Mouse (Mus musculus) heart, postnatal 0 days (tissue): ENCODE measurements around the gene Btbd11. TPM values are rescaled to one million over a fixed set of nuclear protein-coding genes. Genes with fewer than 3 reads are reported as not detected.
"Not testable (repeated sequence)": the region's sequence is repeated elsewhere in the genome, so short reads cannot be mapped to it uniquely, and the experiment has no call there.

Experiments
- ATAC-seq: fragments of 200-750 bp; cut with Nextera tagmentation; 2 replicates; pipeline ENCODE4 v1.8.0; 2017; ENCODE audit warnings: low read depth, moderate number of reproducible peaks, moderate library complexity; ENCODE audit not compliant: insufficient read depth
- DNase-seq: peaks from one replicate; pipeline ENCODE4 v3.0.0-alpha.2; 2016; ENCODE audit warnings: low spot score
- H3K27ac ChIP-seq: fragments of 300-500 bp; sonication (generic); 2 replicates; pipeline ENCODE4 v1.5.1; 2014; ENCODE audit warnings: low read depth, mild to moderate bottlenecking
- H3K27me3 ChIP-seq: fragments of 300-500 bp; sonication (generic); 2 replicates; pipeline ENCODE4 v1.6.1; 2014; ENCODE audit warnings: low read length, mixed read lengths; ENCODE audit not compliant: control insufficient read depth, insufficient read depth
- H3K36me3 ChIP-seq: fragments of 300-500 bp; sonication (generic); replicated peaks from 2 replicates; pipeline ENCODE4 v1.6.1; 2014; ENCODE audit warnings: low read length, mixed read lengths; ENCODE audit not compliant: control insufficient read depth, insufficient read depth
- H3K4me1 ChIP-seq: fragments of 300-500 bp; sonication (generic); 2 replicates; pipeline ENCODE4 v1.6.1; 2014; ENCODE audit warnings: antibody characterized with exemption; ENCODE audit not compliant: control insufficient read depth, insufficient read depth
- H3K4me2 ChIP-seq: fragments of 300-500 bp; sonication (generic); 2 replicates; pipeline ENCODE4 v1.6.1; 2014; ENCODE audit warnings: low read depth, mild to moderate bottlenecking, low read length, moderate library complexity
- H3K4me3 ChIP-seq: fragments of 300-500 bp; sonication (generic); 2 replicates; pipeline ENCODE4 v1.5.1; 2014; ENCODE audit warnings: low read depth, low read length
- H3K9ac ChIP-seq: fragments of 300-500 bp; sonication (generic); replicated peaks from 2 replicates; pipeline ENCODE4 v1.6.1; 2014; ENCODE audit warnings: low read depth, low read length, mixed read lengths
- H3K9me3 ChIP-seq: fragments of 300-500 bp; sonication (generic); replicated peaks from 2 replicates; pipeline ENCODE4 v1.6.1; 2016; ENCODE audit warnings: low read length; ENCODE audit not compliant: control insufficient read depth
- CTCF ChIP-seq: IDR thresholded peaks from 2 replicates; pipeline ENCODE4 v1.5.1; 2016; ENCODE audit warnings: antibody characterized with exemption, control low read depth, low read depth
- EP300 ChIP-seq: IDR thresholded peaks from 2 replicates; pipeline ENCODE4 v1.6.1; 2016; ENCODE audit warnings: antibody characterized with exemption, low read depth
- WGBS: fragments of 180-500 bp; shearing (Covaris S2); extraction: QIAGEN DNeasy Blood & Tissue Kit; methylation state at CpG from one replicate; pipeline ENCODE4 v1.1.7; 2014; 5-methylcytosine and 5-hydroxymethylcytosine counted together
- polyA plus RNA-seq: library from polyadenylated mRNA; unstranded; fragments of >200 nt; fragmentation: Nextera tagmentation; extraction: Ambion mirVana; gene quantifications from 2 replicates; pipeline ENCODE4 v1.2.1, GENCODE M21; 2015
- total RNA-seq: library from RNA; depleted of rRNA; stranded (reverse); fragments of >200 nt; gene quantifications from 2 replicates; pipeline ENCODE4 v1.2.3, GENCODE M21; 2014; ENCODE audit warnings: low replicate concordance

The Btbd11 gene
- total and polyA plus RNA-seq, 2 experiments from 2014 or later: 0.20 to 0.50 TPM

GRCm38 (mm10) chr10:85655881-85656280 is 269.3 kb downstream of the Btbd11 start:
- DNase-seq: peak; percentile 63
- H3K4me1 ChIP-seq: no peaks in the 10 kb centered on the region
- 31% methylated on average over 4 of the region's 4 CpGs for WGBS
- no peak overlapping the region for H3K27ac ChIP-seq
- H3K4me2 ChIP-seq: no peak overlapping the region
- TF ChIP-seq EP300 (0 out of 2 replicates have a peak, but pooled peaks have one; percentile 38), CTCF (no peak)
- ATAC-seq: peak; percentile 82
- H3K36me3 ChIP-seq: no peaks in the 10 kb centered on the region
- H3K27me3 ChIP-seq: no peaks in the 10 kb centered on the region
- H3K9me3 ChIP-seq: no peaks in the 10 kb centered on the region
- no peak overlapping the region for H3K9ac ChIP-seq
- no peak overlapping the region for H3K4me3 ChIP-seq

- Histone ChIP-seq H3K4me3 (no peak overlapping the region), H3K9me3 (no peaks in the 10 kb centered on the region), H3K4me1 (no peaks in the 10 kb centered on the region), H3K4me2 (no peak overlapping the region), H3K27me3 (no peaks in the 10 kb centered on the region), H3K27ac (no peak overlapping the region), H3K9ac (no peak overlapping the region), H3K36me3 (no peaks in the 10 kb centered on the region)
- 78% methylated on average over 10 of the region's 10 CpGs for WGBS
- ATAC-seq (no peak), DNase-seq (no peak)
- TF ChIP-seq EP300 (no peak), CTCF (no peak)
These were observed 271.3 kb downstream of the Btbd11 start for GRCm38 (mm10) chr10:85657886-85658285.

DNA sequence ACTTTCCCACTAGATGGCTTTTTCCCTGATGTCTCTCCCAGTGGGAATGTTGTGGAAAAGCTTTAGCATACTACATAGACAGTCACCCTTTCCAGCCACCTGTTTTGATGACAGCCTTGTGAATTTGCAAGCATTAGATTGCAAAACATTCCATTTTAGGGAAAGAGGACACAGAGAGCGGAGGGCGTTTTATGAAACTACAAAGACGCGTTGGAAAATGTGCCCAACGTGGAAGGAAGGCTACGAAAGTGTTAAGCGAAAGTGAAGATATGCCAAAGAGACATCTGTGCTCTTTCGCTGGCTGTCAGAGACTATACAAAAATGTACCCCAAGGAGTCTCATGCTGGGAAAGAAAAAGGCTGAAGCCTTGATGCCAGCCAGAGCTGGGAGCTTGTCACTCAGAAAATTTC is 286.9 kb downstream of the Btbd11 start:
- ATAC-seq: no peak

GRCm38 (mm10) chr10:85678635-85679034 is 292.0 kb downstream of the Btbd11 start:
- Histone ChIP-seq H3K27ac (no peak overlapping the region), H3K36me3 (no peaks in the 10 kb centered on the region), H3K27me3 (no peaks in the 10 kb centered on the region), H3K4me2 (no peak overlapping the region), H3K4me3 (no peak overlapping the region), H3K9me3 (no peaks in the 10 kb centered on the region), H3K9ac (no peak overlapping the region), H3K4me1 (no peaks in the 10 kb centered on the region)
- DNase-seq (peak; percentile 50), ATAC-seq (no peak)
- WGBS: 23% methylated on average over 4 of the region's 4 CpGs
- TF ChIP-seq EP300 (no peak), CTCF (peak; percentile 63)

More for the DNA sequence above, 286.9 kb downstream of the Btbd11 start:
- 76% methylated on average over 8 of the region's 8 CpGs for WGBS
- H3K9me3 ChIP-seq: peaks cover 6% of the 10 kb centered on the region; the same call in 1 of the 2 replicates
- H3K36me3 ChIP-seq: no peaks in the 10 kb centered on the region
- DNase-seq: no peak
- no peak for TF ChIP-seq CTCF
- TF ChIP-seq EP300: no peak
- no peak overlapping the region for H3K4me2 ChIP-seq
- H3K27ac ChIP-seq: no peak overlapping the region
- H3K9ac ChIP-seq: no peak overlapping the region
- H3K4me3 ChIP-seq: no peak overlapping the region
- H3K27me3 ChIP-seq: no peaks in the 10 kb centered on the region
- no peaks in the 10 kb centered on the region for H3K4me1 ChIP-seq

DNA sequence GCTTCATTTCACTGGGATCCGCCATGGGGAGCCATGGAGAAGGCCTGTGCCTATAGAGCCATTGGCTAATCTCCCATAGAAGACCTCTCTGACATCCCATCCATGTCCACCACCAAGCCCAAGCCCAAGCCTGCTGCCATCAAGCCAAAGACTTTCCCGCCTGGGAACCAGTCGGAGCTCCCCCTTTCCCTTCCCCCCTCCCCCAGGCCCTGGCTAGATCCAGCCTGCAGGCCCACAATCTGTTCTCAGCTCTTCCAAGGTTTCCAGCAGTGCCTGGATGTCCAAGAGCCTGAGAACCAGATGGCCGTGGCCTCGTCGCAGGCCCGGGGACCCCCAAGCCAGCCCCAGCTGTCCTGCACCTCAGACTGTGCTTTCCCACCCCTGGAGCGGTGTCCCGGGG is 295.8 kb downstream of the Btbd11 start:
- no peak for ATAC-seq

DNA sequence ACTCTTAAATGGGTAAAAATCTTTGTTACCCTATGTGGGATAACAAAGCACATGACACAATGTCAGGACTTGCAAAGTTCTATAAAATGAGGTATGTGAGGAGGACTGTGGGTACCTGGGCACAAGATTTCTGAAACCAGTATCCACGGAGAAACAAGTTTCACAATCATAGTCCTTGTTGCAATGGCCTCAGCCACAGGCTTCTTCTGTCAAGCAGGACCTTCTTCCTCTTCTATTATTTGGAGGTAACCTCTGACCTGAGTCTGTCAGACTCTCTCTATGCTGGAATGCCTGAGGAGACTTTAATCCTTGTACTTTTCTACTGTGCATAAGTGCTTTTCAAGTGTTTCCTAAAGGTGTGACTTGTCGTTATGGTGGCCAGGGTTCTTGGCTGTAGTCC is 307.8 kb downstream of the Btbd11 start:
- not testable (repeated sequence) for H3K27me3 ChIP-seq, H3K4me3 ChIP-seq, H3K4me2 ChIP-seq, H3K9ac ChIP-seq, DNase-seq, H3K4me1 ChIP-seq, ATAC-seq, H3K36me3 ChIP-seq, H3K9me3 ChIP-seq, H3K27ac ChIP-seq
- WGBS: 47% methylated on average over 2 of the region's 2 CpGs

More for the DNA sequence above, 295.8 kb downstream of the Btbd11 start:
- WGBS: 86% methylated on average over 9 of the region's 9 CpGs
- H3K4me2 ChIP-seq: no peak overlapping the region
- no peaks in the 10 kb centered on the region for H3K27me3 ChIP-seq
- no peaks in the 10 kb centered on the region for H3K4me1 ChIP-seq
- DNase-seq: no peak
- H3K4me3 ChIP-seq: no peak overlapping the region
- no peaks in the 10 kb centered on the region for H3K36me3 ChIP-seq
- no peak overlapping the region for H3K27ac ChIP-seq
- no peak overlapping the region for H3K9ac ChIP-seq
- H3K9me3 ChIP-seq: no peaks in the 10 kb centered on the region
- TF ChIP-seq CTCF: no peak
- TF ChIP-seq EP300: no peak
